Mouse (Mus musculus): ENCODE results near the gene Spata32.

The Spata32 gene

DNA sequence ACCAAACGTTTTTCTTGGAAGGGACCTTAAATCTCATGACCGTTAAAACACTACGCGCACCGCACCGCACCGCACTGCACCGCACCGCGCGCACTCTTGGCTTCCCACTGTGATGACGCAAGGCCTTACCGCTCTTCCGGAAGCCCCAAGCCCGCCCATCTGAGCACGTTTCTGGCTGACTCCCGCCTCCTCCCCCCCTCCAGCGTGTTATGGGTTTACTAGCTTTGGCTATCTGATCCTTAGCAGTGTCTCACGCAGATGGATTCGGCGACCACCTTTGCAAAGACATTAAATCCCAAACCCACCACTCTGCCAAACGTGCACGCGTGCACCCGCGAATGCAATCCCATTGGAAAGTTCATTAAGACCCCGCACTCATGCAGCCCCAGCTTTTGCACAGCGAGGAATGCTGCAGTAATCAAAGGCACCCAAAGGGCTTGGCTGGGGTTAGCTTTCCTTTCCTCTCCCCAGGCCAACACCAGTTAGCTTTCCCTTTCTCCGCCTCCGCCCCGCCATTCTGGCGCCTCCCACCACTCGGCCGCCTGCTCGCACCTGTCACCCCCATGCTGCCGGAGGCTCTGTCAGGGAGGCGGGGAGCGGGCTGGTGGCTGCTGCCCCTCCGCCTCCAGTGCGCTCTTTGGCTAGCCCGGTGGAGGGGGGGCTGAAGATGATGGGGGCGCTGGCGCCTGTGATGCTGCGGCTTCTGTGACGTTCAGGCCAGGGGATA, at the start of gene Spata32:
Gene Spata32, minus strand, starts transcription at position 643 of the 727 bp plus-strand sequence.
- peak; percentile 83 to 85 for DNase-seq (ENCODE audit: low spot score in 2 of 2)

DNA sequence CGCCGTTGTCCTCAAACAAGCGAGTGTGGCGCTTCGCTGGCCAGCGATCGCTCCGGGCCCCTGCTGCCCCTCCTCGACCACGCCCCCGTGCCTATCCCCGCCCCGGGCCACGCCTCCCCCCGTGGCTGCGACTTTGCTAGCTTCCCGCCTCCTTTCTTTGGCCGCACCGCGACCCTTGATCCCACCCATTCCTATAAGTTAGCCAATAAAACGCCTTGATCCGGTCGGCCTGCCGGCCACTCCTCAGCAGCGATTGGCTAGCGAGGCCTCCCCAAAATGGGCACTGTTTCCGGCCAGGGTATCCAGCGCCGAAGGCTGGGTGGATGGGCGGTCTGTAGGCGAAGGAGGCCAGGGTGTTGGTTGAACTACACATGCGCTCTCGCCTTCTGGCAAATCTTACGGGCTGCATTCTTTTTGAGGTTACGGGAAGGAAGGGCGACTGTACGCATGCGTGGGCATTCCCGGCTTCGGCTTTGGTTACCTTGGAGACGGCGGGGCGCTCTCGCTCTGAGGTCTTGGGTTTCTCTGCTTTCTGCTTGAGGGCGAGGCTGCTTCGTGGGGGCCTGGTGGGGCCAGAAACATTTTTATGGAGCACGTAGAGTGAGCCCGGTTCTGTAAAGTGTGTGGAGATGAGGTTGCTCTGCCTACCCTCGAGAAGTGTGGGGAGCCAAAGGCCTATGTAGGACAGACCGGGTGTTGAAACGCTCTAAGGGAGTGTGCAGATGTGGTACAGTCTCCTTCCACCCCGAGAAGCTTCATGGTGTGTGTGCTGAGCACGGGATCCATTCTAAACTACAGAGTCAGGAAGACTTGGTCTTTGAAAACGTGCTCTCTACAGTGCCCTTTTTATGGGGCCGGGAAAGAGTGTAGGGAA, 49.4 kb upstream of the Spata32 start, which contains the start of gene Map3k14:
Gene Map3k14, minus strand, starts transcription at position 127 of the 874 bp plus-strand sequence.
- DNase-seq (ENCODE audit: low spot score in 2 of 2) = peak; percentile 99 to 100

DNA sequence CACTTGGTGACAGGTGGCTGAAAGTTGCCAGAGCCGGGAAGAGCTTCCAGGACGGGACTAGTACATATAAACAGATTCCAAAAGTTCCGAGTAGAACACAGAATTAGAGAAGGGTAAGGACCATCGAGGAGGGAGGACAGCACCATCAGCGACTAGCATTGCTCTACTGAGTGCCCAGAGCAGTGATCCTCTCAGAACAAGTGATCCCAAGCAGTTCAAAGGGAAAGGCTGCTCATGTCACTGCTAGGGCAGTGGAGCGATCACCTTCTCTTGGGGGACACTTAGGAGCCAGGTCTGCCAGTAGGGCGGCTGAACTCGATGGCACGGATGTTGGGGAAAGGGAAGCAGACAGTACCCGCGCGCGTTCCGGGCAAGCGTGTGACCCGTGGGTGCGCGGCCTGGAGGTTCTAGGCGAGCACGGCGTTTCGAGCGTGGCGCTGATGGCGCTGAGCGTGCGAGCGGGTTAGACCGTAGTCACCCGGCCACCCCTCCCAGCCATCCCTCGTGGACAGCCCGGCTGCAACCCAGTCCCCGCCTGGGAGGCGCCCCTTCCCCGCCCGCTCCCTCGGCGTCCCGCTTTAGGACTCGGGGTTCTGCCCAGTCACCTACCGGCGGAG, 48.6 kb upstream of the Spata32 start:
- no peak for DNase-seq (ENCODE audit: low spot score in 2 of 2)

DNA sequence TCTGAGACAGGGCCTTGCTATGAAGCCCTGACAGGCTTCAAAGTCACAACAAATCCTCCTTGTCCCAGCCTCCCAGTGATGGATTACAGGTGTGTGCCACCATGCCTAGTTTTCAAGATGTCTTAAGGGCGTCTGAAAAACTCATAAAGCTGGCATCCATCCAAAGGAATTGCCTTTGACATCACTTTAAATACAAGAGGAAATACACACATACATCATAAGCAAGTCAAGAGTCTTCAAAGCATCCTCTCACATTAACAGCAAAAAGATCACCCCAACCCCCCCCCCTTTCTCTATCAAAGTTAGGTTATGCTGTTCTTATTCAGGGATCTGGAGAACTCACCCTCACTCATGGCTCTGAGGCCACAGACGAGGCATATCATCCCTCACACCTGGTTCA, 47.6 kb upstream of the Spata32 start:
- no peak for DNase-seq (ENCODE audit: low spot score in 2 of 2)

DNA sequence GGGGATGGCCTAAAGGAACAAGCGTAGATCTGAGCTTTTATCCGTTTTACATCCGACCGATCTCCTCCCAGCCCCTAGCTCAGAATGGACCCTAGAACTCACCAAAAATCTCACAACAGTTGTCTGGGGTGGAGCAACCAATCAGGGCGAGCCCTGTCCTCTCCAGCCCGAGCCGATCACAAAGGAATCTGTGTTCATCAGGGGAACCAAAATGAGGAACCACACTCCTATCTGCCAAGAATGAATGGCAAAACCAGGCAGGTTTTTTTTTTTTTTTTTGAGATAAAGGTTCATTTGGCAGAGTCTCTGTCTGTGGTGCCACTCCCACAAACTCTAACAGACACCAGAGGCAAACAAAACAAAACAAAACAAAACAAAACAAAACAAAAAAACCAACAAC, 47.0 kb upstream of the Spata32 start:
- no peak for DNase-seq (ENCODE audit: low spot score in 2 of 2)

DNA sequence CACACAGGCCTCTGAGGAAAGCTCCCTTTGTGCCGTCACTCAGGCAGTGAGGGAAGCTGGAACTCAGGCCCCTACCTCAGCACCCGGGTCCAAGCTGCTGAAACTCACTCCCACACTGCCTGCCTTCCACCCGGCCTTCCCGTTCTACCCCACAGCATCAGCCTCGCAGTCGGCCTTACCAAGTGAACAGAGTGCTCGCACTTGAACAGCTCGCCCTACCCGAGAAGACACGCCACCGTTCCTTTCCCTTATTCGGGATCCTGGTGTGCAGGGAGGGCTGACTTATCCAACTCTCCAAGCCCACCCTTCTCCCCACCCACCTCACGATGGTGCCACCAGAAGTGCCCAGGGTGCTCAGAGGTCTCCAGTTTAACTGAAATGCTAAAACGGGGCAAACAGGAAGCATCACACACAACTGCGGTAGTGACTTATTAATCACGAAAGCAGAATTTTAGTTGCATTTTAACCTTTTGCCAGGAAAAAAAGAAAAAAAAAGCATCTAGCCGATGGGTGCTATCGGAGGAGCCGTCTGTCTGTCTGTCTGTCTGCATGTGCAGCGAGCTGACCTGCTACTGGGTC, 46.3 kb upstream of the Spata32 start:
- DNase-seq (ENCODE audit: low spot score in 2 of 2) = no peak

DNA sequence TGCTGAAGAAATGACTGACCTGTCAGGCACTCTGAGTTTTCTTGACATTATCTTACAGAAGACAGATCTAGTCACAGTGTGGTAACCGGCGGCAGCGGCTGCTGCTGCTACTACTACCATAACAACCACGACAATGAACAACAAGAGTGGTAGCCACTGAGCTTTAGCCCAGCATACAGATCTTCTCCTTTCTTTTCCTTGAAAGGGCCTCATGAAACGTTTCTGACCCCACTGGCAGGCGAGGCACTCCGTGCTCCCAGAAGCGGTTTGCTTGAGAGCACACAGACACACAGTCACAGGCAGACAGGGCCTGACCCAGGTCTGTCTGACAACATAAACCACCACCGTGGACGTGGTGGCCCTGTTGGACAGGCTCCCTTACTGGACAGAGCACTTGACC, 45.3 kb upstream of the Spata32 start:
- DNase-seq (ENCODE audit: low spot score in 2 of 2) = no peak

DNA sequence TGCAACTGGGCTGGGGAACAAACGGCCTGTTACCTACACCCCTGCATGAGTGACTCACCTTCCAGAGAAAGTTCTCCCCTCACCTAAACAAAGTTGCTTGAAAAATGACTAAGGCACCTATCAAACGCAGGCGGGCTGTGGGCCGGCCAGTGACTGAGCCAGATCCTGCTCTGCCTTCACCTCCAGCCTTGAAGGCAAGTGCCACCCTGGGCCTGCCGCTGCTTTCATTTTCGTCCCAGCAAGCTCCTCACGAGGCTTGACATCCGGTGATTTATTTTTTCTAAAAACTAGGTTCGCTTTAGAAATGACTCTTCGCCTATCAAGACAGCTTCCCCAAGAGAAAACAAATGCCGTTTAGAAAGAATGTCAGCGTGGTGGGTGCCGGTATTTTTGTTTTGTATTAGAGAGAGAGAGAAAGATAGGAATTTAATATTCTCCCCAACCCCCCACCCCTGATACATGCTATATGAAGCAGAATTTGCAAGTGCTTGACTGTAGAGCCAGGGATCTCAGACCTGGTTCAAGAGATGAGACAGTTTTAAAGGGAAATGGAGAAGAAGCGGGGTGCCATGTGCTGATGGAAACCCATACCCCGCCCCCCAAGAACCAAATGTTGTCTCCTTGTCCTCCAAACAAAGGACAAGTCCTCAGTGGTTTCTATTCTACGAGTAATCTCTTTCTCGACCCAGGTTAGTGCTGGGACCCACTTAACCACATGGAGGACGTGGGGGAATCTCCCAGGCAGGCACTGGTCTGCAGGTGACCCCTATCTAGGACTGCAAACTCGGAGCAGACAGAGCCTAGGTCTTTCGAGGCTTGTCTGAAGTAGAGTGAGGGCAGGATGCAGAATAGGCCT, 44.4 kb upstream of the Spata32 start:
- no peak for DNase-seq (ENCODE audit: low spot score in 2 of 2)

DNA sequence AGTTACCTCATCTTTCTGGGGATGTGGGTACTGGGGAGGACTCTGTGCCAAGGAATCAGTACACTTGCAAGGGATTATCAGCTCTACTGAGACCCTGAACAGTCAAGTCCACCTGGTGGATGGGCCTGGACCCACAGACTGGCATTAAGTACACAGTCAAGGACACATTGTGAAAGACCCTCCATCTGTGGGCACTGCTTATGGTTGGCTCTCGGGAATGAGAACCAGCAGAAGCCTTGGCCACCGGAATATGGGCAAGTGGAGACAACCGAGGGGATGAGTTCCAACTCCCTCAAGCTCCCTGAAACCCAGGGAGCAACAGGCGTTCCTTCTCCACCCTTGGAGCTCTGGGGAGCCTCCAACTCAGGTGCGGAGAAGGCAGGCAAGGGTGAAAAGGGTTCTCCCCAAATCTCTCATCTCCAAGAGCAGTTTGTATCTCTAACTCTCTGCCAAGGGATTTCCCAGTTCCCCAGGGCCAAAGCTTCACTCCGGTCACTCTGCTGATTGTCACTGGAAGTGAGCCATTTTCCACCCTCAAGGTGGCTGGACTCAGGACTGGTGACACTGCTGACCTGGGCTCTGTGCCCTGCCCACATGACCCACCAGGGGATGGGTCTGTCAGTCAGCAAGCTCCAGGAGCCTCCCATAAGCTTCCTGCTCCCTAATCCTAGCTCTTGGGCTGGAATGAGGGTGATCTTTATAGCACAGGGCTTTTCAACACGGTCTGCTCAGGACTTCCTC, 43.6 kb upstream of the Spata32 start:
- DNase-seq (ENCODE audit: low spot score in 2 of 2) = no peak

DNA sequence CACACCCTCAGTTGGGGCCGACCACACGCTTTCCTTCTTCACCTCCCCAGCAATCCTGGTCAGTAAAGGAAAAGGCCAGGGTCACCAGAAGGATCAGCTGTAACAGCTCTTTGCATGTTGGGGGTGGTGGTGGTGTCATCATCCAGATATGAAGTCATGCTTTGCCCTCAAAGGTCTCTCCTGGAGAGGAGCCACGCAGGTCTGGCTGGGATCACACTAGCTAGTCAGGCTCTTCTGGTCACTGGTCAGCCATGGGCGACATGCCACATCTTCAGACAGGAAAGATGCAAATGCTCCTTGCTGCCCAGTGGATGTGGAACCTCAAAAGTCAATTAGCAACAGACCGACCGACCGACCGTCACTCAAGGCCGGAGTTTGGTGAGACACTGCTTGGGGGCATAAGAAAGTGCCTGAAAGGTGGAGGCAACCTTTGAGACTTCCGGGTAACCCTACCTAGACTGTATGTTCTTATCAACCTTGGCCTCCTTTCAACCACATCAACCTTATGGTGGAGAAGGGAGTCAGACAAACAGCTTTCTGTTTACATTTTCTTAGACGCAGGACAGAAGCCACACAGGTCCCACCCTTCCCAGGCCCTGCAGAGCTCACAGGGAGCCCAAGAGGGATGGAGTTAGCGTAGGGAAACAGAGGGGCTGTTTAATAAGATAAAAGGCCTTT, 42.4 kb upstream of the Spata32 start:
- DNase-seq (ENCODE audit: low spot score in 2 of 2) = no peak

DNA sequence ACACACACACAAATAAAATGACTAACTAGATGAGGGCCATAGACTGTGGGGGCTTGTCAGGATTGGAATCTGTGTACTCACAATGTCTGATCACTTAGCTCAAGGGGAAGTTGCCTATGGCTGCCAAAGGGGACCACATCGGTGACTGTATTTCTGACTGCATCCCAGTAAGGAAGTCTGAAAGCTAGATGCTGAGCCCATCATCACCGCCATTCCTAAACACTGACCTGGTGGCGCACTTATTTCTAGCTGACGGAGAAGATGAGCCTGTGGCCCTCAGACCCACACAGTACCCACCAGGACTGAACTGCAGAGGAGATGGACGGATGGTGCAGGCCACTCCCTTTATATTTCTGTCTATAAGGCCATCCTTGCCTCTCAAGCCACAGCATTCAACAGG, 41.8 kb upstream of the Spata32 start:
- no peak for DNase-seq (ENCODE audit: low spot score in 2 of 2)

DNA sequence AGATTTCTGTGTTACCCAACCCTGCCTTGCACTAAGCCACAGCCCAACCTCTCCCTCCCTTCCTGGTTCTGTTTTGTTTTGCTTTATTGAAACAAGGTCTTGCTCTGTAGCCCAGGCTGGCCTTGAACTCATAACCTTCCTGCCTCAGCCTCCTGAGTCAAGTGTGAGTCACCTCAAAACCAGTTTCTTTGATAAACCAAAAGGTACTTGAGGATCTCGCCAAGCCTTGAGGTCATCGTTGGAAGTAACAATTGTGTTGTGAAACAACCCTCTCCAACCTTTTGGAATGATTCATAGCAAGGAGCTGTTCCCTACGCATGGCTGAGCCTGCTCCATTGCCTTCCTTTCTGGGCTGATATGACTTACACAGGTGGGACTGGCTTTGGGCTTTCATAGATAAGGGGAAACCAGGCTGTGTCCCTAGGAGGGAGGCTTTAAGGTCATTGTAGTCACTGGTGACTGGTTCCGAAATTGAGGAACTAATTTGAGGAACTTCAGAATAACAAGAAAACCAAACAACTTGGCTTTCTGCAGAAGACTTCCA, 39.8 kb upstream of the Spata32 start:
- DNase-seq (ENCODE audit: low spot score in 2 of 2) = no peak

DNA sequence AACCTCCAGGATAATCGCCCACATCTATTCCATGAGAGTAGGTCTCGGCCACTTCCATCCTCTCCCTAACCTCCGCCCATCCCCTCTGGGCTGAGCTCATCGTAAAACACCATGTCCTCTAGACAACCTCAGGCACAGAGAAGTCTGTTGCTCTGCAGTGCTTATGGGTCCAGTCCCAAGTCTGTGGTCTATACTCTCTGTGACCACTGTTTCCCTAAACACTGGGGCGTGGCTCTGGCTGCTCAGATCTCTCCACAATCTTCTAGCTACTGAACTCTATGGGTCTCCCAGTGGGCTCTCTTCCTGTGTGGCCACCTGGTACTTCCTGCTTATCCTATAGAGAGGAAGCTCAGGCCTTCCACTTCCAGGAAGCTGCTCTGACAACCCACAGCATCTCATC, 35.4 kb upstream of the Spata32 start:
- no peak for DNase-seq (ENCODE audit: low spot score in 2 of 2)

DNA sequence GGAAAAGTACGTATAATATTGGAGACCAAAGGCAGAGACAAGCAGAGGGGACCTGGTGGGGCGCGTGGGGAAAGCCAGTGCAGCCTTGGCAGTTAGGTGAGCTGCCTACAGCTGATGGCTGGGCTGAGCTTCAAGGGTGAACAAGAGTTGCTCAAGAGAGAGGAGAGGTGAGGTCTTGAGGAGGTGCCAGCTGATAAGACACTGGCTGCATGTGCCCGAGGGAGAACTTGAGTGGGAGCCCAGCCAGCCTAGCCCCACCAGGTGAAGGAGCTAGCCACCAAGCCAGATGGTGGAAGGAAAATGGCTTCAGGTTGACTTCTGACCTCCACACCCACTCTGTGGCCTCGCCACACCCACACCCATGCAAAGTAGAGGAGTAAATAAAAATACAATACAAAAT, 34.1 kb upstream of the Spata32 start:
- no peak for DNase-seq (ENCODE audit: low spot score in 2 of 2)

DNA sequence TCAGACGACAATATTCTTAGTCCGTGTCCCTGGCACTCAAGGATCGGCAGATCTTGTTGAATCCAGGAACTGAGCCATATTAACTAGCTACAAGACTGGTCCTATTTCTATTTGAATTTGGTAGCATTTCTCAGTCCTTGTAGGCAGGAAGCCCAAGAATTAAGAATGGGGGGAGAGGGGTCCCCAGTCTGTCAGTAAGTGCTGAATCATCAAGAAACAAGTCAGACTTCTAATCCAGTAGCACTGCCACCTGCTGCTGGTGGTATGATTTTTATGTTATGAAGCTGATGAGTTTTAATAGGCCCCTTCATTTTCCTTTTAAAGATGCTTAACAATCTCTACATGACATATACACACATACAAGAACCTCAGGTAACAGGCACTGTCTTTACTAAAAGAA, 32.1 kb upstream of the Spata32 start:
- no peak for DNase-seq (ENCODE audit: low spot score in 2 of 2)

DNA sequence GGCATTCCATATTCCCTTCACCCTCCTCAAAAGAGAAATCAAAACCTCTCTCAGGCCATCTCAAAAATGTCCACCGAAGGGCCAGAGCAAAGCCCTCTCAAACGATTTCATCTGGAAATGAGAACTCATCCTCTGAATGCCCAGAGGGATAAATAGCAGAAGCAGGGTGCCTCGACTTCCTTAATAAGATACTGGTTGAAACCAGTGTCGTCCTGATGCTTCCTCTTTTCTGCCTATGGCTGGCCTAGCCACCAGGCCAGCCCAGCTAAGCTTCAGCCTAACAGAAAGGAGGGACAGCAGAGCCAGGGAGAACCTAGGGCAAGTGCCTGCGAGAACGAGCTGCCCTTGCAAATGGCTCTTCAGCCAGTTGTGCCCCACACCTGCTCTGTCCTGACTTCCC, 31.3 kb upstream of the Spata32 start:
- DNase-seq (ENCODE audit: low spot score in 2 of 2) = no peak

DNA sequence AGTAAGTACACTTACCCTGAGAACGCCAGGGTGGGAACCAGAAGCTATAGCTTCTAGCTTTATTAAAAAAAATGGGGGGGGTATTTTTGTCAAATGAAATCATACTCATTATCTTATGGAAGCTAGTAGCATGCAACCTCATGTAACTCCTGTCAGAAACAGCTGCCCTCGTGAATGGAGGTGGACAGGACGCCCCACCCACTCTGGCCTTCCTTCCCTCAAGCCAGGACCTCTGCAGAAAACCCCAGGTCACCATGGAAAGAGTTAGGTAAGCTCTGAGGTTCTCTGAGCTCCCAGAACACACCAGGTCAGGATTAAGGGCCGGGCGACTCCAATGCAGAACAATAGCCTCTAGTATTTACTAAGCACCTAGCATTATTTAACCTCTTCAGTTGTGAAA, 30.6 kb upstream of the Spata32 start:
- DNase-seq (ENCODE audit: low spot score in 2 of 2) = no peak

DNA sequence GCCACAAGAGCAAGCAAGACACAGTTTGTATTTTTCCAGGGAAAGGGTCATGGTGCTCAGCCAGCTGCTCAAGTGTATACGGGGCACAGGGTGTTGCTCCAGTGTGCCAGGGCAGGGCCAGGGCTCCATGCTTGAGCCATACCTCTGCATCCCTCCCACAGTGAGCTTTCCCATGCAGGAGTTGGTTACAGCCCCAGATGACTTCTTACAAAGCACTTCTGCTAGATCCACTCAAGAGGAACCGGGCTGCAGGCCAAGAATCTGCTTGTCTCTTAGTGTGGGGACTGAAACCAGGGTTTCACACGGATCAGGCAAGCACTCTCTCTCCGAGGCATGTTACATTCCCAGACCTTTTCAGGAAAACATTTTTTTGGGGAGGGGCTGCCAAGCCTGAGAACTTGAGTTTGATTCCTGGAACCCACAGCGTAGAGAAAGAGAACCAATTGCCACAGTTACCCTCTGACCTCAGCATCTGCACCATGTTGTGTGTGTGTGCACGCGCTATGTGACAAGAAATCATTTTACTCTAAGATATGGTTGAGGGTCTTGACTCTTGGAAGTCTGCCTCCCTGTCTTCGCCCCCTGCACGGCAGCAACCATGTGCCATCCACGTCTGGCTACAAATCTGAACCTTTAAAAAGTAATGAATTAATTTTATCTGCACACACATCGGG, 29.4 kb upstream of the Spata32 start:
- peak; percentile 92 for DNase-seq (ENCODE audit: low spot score in 2 of 2)

DNA sequence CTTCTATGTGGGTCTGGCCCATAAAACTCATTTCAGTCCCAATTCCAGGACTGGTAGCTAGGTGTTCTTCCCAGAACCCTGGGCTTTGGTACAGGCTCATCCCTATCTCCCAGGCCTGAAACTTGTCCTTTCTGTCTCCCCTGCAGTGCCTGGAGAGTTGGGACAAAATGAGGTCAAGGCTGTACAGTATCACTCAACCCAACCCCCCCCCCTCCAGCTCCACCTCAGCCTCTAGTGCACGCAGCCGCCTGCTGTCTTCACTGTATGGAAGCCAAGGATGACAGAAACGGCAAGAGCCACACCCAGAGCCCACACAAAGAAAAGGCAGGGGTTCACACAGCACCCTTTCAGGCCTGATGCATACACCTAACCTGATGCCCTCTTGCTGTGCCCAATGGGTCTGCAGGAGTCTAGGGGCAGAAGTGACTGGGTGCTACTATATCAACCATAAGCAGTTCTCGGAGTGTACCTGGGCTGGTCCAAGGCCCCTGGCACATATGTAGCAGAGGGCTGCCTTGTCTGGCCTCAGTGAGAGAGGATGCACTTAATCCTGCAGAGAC, 28.6 kb upstream of the Spata32 start:
- no peak for DNase-seq (ENCODE audit: low spot score in 2 of 2)

Data from right cerebral cortex, postnatal 10 days (tissue).